Mouse (Mus musculus) layer of hippocampus, adult 8-10 months (tissue): ENCODE measurements around the gene Gm20916. TPM values are rescaled to one million over a fixed set of nuclear protein-coding genes. Genes with fewer than 3 reads are reported as not detected.
"Not testable (repeated sequence)": the region's sequence is repeated elsewhere in the genome, so short reads cannot be mapped to it uniquely, and the experiment has no call there.

Experiments used
- DNase-seq, 2 experiments: peaks; one replicate each; pipeline ENCODE4 v3.0.0; 2022; ENCODE audit warnings: low spot score in 2 of 2
- total RNA-seq, 4 experiments: library from RNA; stranded (reverse); gene quantifications; 2 replicates each; pipeline ENCODE4 v1.2.4; 2022

Gene Gm20916
- total RNA-seq: not detected

DNA sequence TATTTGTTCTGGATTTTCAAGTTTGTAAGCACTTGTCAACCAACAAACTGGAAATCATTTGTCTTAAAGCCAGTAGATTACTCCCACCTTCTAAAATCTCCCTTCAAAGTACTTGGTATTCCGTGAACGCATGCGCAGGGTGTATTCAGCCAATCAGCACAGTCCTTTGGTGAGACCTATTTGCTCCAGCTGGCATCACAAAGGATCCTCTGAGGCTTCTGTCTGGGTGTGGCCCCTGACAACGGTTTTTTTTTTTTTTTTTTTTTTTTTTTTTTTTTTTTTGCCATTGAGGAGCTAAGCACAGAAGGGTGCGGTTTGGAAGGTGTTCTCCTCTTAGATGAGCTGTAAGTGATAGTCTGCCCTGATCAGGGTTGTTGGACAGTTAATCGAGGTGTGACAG lies at the start of gene Gm20916:
Gene Gm20916, plus strand, starts transcription at position 301 of the 400 bp plus-strand sequence.
- not testable (repeated sequence) for DNase-seq

Other genes with a start within 250 kb of the Gm20916 start
- not detected for gene Gm20917, start 168.4 kb upstream of the Gm20916 start, total RNA-seq